Mouse (Mus musculus): ENCODE measurements around the gene Polr3b. TPM values are rescaled to one million over a fixed set of nuclear protein-coding genes. Genes with fewer than 3 reads are reported as not detected.

Polr3b gene
- total RNA-seq, 2 experiments from 2014 or later, result 15.0 to 16.3 TPM

DNA sequence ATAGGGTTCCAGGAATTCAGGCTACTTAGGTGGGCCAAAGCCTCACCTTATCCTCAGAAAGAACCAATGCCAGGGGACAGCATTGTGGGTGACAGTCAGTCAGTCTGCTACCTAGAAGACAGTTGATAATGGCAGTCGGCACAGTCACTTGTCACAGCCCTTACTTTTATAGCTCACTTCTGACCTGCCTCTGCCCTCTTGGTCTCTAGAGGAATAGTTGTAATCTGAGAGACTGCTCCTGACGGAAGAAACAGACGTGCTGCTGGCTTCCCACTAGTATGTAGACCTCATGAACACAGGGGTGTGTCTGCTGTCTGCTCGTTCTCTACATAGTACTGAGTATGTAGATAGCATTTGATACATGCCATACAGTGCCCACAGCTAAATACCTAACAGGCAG lies 11.8 kb upstream of the Polr3b start:
- no peak for DNase-seq (ENCODE audit: low spot score in 2 of 2)

DNA sequence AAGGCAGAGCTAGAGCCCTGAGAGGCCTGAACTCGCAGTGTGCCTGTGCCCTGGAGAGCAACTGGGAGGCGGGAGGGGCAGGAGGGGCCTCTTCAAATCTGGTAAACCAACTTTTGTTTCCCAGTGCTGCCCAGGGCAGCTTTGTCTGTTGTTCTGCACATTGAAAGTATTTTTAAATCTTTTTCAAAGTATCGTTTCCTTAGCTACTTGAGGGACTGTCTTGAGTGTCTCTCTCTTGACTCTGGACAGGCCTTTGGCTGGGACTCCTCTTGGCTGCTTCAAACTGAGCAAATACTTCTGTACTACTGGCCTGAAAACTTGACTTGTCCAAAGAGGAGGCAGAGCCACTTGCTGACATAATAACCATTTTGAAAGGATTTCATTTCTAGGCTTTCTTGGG lies 11.3 kb upstream of the Polr3b start:
- DNase-seq (ENCODE audit: low spot score in 2 of 2), result no peak

DNA sequence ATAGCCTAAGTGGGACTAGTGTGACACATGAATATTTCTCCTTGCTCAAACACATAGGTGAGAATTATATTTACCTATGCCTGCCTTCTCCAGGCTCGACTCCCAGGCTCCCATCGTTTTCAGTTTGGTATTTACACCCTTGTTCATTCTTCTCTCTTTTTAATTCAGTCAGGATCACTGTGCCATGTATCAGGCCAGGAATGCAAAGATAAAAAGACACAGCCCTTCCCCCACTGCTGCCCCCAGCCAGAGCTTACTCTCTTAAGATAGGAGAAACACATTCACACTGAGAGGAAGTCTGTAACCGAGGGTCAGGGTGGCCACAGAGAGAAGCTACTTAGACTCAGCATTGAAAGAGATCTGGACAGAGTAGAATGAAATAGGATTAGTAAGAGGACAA lies 10.4 kb upstream of the Polr3b start:
- DNase-seq (ENCODE audit: low spot score in 2 of 2), result no peak

DNA sequence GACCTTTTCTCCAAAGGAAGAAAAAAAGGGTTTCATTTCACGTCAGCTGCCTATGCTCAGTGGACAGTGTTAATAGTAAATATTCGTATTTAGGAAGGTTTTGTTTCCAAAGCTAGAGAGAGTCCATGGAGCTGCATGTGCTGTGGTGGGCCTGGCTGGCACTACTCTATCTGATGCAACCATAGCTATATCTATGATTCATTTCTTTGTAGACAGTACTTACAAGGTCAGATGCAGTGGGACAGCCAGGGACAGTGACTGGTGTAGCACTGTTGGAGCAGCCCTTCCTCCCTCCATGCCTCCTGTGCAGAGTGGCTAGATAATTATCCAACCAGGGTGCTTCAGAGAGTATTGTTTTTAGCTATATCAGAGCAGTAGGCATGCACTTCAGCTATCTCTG lies 9.8 kb upstream of the Polr3b start:
- DNase-seq (ENCODE audit: low spot score in 2 of 2), result no peak

DNA sequence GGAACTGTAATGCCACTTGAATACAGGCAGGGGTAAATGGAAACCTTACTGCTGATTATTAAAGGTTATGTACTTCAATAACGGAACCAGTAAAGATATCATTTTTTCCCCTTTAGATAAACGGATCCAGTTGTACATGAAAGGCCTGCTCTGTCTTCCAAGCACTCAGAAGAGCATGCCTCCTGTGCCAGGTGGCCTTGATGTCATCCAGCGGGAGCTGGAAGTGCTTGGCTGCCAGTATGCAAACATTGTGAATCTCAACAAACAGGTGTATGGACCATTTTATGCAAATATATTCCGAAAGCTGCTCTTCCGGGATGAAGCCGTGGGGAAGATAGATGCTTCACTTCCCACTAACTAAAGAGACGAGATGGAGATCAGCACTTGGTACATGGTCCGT lies 8.7 kb upstream of the Polr3b start:
- no peak for DNase-seq (ENCODE audit: low spot score in 2 of 2)

DNA sequence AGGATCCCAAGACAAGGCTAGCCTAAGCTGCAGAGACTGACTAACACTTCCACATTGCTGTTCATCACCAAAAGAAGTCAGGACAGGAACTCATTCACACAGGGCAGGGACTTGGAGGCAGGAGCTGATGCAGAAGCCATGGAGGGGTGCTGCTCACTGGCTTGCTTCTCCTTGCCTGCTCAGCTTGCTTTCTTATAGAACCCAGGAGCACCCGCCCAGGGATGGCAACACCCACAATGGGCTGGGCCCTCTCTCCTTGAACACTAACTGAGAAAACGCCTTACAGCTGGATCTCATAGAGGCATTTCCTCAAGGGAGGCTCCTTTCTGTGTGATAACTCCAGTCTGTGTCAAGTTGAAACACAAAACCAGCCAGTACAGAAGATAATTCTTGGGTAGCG lies 7.0 kb upstream of the Polr3b start:
- DNase-seq (ENCODE audit: low spot score in 2 of 2), result no peak

DNA sequence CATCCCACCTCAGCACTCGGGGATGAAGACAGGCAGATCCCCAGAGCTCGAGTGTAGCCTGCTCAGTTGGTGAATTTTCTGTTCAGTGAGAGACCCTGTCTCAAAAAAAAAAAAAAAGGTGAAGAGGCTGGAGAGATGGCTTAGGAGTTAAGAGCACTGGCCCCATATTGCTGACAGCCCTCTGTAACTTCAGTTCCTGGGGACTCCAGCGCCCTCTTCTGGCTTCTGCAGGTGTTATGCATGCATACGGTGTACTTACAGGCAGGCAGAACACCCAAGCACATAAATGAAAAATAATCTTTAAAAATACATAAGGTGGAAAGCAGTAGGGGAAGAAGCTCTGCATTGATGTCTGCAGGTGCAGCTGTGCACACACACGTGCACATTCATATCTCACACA lies 9.1 kb downstream of the Polr3b start:
- no peak for DNase-seq (ENCODE audit: low spot score in 2 of 2)

DNA sequence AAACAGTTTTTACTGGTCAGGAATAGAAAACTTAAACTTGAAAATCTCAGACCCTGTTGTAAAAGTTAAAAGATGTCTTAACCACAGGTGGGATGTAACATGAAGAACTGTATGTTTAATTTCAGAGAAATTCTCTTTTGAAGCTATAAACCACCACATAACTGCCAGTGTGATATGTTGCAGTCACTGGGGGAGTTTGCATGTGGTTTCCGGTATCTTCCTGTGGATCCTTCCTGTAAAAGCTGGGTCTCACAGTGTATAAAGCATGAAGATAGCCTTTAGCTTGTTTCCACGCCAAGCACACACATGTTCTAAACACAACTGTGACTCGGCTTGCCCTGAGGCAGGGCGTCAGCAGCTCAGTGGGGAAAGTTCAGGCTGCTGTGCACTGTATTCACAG lies 9.9 kb downstream of the Polr3b start:
- DNase-seq (ENCODE audit: low spot score in 2 of 2), result no peak

DNA sequence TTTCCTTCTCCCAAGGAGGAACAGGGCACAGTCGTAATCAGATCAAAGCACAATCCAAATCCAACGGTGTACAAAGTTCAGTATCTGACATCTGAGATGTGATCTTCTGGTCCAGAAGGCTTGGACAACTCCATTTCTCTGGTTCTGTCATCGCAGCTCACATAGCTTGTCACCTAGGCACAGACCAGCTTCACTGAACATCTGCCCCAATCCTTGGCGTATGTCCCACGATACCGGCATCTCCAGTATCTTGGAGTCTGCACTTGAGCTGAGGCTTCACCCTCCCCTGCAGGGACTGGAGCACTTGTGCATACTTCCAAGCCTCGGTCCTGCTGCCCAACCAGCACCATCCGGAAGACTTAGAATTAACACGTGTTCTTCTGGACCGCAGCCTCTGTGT lies 14.6 kb downstream of the Polr3b start:
- no peak for DNase-seq (ENCODE audit: low spot score in 2 of 2)

DNA sequence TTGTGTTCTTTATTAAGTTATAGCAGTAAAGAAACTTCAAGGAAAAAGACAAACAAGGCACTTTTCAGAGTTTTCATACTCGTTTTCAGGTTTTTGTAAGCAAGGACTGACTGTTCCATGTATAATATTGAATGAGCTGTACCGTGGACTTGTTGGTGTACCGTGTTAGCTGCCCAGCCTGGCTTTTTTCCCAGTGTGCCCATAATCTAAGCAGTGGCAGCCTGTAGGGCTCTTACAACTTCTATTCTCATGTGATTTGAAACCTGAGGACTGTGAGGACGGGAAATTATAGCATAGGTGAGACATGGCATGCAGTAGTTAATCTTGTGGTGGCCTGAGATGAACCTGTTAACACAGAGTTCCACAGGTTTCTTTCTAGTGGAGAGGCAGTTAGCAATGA lies 16.3 kb downstream of the Polr3b start:
- no peak for DNase-seq (ENCODE audit: low spot score in 2 of 2)

DNA sequence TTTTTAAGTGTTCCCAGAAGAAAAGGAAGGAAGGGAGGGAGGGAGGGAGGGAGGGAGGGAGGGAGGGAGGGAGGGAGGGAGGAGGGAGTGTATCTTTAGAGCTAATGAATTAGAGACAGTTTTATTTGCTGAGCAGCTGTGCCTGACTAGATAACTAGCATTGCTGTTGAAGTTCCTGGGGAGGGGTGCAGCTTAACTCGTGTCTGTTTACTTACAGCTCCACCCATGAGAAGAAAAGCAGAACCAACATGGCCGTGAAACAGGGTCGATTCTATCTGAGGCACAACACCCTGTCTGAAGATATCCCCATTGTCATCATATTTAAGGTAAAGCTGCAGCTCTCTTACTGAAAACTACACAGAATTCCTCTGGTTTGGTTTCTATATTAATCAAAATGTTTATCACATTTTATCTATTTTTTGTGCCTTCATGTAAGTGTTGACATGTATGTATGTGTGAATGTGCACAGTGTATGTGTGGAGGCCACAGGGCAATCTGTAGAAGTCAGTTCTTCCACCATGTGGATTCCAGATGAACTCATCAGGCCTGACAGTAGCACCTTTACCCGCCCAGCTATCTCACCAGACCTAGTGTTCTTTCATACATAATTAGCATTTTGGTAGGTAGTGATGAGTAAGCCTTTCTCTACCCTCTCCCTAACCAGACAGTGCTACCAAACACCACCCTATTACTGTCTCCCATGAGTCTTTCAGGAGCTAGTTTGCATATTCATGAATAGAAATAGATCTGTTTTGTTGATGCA lies 17.6 kb downstream of the Polr3b start:
- DNase-seq (ENCODE audit: low spot score in 2 of 2), result no peak

DNA sequence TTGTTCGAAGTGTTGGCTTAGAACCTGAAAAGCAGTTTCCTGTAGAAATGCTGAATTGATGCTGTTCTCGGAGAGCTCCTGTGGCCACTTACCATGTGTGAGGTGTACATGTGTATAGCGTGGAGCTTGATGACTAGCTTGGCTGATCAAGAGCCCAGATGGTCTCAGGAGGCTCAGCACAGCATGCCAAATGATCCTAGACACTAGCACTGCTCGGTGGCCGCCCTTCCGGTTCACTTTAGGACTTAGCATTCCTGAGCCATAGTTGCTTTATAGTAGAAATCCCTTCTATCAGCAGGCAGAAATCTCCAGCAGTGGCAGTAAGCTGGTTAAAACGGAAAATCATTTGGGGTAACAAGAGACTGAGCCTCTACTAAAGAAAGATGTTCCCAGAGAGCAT lies 18.8 kb downstream of the Polr3b start:
- no peak for DNase-seq (ENCODE audit: low spot score in 2 of 2)

DNA sequence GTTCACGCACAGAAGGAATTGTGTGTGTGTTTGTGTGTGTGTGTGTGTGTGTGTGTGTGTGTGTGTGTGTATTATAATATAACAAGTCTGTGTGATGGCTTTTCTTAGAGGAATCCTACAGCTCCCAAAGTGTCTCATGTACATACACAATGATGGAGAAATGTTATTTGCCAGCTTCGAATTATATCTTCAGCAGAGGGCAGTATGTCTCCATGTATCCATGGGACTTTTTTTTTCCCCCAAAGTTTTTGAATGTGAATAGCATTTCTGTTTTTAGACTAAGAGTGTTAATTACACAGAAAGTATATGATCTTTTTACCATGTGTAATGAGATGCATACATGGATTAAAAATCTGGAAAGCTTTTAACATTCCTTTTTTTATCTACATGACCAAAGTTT lies 19.5 kb downstream of the Polr3b start:
- DNase-seq (ENCODE audit: low spot score in 2 of 2), result no peak

DNA sequence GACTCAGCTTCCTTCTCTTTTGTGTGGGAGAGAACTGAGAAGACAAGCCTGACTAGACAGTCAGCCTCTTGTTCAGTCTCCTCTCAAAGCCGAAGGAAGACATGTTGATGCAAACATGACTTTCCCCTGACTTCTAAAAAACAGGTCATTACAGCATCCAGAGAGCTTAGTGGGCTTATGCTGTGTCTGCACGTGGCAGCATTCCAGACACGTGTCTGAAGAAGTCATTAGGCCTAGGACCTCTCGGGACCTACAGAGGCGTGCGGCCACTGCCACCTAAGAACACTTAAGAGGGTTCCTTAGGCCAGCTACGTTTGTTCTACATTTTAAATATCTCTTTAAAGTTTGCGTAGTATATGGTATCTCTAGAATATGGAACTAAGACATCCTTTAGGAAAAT lies 23.8 kb downstream of the Polr3b start:
- DNase-seq (ENCODE audit: low spot score in 2 of 2), result no peak

DNA sequence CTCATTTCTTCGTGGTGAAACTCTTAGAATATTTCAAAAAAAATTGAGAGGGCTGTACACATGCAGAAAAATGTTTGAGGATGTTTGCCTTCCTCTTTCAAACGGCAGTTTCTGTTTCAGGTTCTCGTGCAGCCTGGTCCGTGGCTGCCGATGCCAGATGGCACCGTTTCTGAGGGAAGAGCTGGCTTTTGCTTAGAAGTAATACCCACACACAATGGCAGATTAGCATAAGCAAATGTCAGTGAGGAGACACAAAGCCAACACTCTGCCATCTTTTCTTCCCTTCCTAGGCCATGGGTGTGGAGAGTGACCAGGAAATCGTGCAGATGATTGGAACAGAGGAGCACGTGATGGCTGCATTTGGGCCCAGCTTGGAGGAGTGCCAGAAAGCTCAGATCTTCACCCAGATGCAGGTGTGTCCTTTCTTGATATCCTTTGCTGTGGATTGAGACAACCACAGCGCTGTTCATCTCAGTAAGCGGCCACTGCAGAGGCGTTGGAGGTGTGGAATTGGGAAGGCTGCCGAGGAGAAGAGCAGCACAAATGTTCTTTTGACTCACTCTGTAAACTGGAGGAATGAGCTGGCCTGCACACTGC lies 24.5 kb downstream of the Polr3b start:
- peak; percentile 76 to 86 for DNase-seq (ENCODE audit: low spot score in 2 of 2)

DNA sequence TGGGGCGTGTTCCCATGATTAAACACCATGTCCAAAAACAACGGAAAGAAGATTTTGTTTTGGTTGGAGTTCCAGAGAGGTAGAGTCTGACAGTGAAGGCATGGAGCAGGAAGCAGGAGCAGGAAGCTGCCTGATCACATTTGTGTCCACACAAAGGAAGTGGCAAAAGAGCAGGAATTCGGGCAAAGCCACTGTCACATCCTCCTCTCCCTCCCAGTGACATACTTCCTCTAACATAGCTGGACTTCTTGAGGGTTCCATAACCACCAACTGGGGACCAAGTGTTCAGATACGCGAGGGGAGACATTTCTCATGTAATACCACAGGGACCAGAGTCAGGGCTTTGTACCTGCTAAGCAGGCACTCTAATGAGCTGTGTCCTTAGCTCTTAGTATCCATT lies 25.2 kb downstream of the Polr3b start:
- no peak for DNase-seq (ENCODE audit: low spot score in 2 of 2)

DNA sequence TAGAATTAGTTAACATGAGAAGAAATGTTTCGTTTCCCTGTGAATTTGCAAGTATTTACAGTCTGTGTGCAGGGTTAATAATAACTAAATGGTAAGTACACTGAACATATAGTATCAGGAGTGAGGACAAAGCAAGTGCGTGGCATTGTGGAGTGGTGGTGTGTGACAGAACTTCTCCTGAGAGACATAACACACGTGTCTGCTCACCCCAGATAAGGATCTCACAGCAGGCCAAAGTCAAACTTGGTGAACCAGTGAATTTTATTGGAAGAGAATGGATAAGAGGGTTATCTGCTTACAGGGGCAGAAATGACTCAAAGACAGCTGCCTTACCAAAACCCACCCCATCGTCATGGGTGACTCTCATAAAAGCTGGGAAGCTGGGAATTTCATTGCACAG lies 26.8 kb downstream of the Polr3b start:
- no peak for DNase-seq (ENCODE audit: low spot score in 2 of 2)

DNA sequence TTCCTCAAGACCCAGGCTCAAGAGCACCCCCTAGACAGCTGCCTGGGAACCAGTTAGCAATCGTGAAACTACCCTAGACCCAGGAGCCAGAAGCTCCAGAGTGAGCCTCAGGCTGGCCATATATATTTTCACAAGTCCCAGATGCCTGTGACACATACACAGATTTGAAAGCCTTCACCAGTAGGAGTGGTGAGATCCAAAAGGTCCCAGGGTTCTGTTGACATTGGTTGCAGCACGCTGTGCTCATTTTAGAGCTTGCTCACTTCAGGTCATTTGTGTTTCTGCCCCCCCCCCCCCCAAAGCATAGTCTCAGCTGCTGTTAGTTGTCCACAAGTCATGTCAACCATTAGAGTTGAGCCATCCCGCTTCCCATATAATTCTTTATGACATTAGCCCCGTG lies 31.9 kb downstream of the Polr3b start:
- DNase-seq (ENCODE audit: low spot score in 2 of 2), result no peak

DNA sequence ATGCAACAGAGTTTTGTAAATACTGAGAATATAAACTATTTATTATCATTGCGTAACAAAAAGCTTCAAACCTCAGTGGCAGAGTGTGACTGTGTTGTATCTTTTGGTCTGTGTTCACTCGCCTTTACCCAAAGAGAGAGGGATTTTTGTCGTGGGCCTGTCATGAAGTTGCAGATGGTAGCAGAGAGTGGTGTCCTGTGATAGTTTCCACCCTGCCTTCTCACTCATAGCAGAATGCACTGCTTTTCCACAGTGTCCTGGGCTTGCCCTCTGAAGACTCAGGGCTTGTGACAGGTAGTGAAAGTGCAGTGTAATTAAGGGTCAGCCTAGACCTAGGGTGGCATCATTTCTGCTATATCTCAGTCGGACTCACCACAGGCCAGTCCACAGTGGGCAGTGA lies 32.6 kb downstream of the Polr3b start:
- no peak for DNase-seq (ENCODE audit: low spot score in 2 of 2)

DNA sequence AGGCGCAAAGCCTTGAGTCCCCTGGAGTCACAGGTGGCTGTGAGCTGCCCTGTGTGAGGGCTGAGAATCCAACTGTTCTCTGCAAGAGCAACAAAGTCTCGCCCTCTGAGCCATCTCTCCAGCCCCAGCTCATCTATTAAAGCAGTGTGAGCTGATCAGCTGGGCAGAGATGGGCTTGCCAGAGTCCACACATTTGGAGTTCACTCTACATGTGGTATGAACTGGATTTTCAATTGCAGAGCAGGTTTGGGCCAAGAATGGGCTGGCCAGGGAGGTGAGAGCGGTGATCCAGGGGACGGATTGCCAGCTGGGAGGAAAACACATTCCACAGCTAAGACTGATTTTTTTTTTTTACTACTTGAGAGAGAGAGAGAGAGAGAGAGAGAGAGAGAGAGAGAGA lies 34.5 kb downstream of the Polr3b start:
- no peak for DNase-seq (ENCODE audit: low spot score in 2 of 2)

DNA sequence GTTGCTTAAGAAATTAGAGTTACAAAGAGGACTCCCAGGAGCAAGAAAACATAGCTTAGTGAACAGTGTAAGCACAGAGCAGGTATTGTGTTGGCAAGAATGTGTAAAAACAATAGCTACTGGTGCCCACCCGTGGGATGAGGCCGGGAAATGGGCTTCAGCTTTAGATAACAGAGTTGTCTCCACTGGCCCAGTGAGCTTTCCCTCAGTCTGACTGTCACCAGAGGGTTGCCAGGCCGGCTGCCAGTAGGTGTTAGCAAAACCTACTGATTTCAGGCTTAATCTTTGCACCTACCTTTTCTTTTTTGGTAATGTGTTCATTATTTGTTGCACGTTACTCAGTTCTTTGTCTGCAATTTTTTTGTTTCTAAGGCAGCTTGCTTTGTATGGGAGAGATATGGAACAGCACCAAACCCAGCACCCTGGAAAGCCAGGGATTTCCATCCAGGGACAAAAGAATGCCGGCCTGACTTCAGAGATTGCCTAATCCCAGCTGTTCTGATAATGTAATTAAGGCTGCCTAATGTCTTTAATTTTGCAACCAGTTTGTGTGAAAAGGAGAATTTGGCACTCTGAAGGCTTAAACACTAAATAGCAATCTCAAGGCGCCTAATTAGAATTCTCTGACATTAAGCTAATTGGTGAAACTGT lies 35.5 kb downstream of the Polr3b start:
- no peak for DNase-seq (ENCODE audit: low spot score in 2 of 2)

DNA sequence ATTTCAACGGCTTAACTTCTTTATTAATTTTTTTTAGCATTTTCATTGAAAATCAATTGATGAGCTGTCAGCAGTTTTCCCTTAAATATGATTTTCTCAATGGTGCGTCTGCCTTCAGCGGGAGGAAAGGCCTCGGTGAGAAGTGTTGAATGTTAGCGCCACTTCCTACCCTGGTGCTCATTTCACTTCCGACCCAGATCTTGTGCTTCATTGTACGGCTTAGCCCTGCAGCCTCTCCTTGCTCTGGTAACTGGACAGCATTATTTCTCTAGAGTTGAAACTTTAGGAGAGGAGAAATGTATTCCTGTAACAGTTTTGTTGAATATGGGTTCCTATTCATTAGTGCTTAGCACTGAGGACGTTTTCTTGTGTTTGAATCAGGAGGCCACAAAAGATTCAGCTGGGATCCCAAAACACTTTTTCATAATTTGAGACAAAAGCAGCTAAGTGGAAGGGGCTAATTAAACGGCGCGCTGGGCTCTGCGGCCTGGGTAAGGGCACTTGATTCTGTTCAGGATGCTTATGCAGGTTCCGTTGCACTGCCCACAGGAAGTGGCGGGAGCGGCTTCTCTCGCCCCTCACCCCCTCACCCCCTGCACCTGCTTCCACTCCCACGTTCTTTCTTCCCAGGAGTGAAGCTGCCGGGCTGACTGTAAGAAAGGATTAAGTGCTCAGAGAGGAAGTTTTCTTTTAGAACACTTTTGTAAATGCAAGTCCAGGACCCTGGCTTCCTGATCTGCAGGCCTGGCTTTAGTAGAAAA lies 36.2 kb downstream of the Polr3b start:
- DNase-seq (ENCODE audit: low spot score in 2 of 2), result no peak
